Mouse (Mus musculus) ovary, postnatal 36 days (tissue): ENCODE measurements at regions not wholly inside any gene's neighbourhood (a gene's known extent, or its start where the extent isn't known, plus 50 kb on each side); places are given as distances from the start of the nearest gene placed in this dataset.

Experiments
- DNase-seq: peaks from one replicate; pipeline ENCODE4 v3.0.0; 2022; ENCODE audit warnings: low spot score, mixed read lengths

- DNase-seq = no peak
Measured at GRCm38 (mm10) chr15:11712481-11713274, 194.4 kb downstream of the Npr3 start.

GRCm38 (mm10) chr15:11701246-11701645 lies 205.8 kb downstream of the Npr3 start:
- no peak for DNase-seq

- DNase-seq = no peak
Measured at GRCm38 (mm10) chr15:11699929-11700328, 207.2 kb downstream of the Npr3 start.

- no peak for DNase-seq
Measured at GRCm38 (mm10) chr15:11697060-11697459, 210.0 kb downstream of the Npr3 start.

GRCm38 (mm10) chr15:11693772-11694270 lies 213.3 kb downstream of the Npr3 start:
- DNase-seq = no peak

GRCm38 (mm10) chr15:11664839-11665379 lies 242.2 kb downstream of the Npr3 start:
- DNase-seq = no peak

GRCm38 (mm10) chr15:11655168-11655567 lies 251.9 kb downstream of the Npr3 start:
- no peak for DNase-seq

GRCm38 (mm10) chr15:11646241-11646640 lies 246.8 kb upstream of the Tars start:
- DNase-seq = no peak

GRCm38 (mm10) chr15:11644779-11645178 lies 245.3 kb upstream of the Tars start:
- no peak for DNase-seq

- no peak for DNase-seq
Measured at GRCm38 (mm10) chr15:11630654-11631053, 231.2 kb upstream of the Tars start.

- DNase-seq = no peak
Measured at GRCm38 (mm10) chr15:11626433-11626832, 227.0 kb upstream of the Tars start.

GRCm38 (mm10) chr15:11612416-11612815 lies 213.0 kb upstream of the Tars start:
- DNase-seq = no peak

GRCm38 (mm10) chr15:11610043-11610670 lies 210.7 kb upstream of the Tars start:
- no peak for DNase-seq

- DNase-seq = no peak
Measured at GRCm38 (mm10) chr15:11607489-11607888, 208.0 kb upstream of the Tars start.

GRCm38 (mm10) chr15:11605677-11606076 lies 206.2 kb upstream of the Tars start:
- DNase-seq = no peak

GRCm38 (mm10) chr15:11597021-11597420 lies 197.6 kb upstream of the Tars start:
- no peak for DNase-seq

GRCm38 (mm10) chr15:11590542-11591116 lies 191.2 kb upstream of the Tars start:
- no peak for DNase-seq

- no peak for DNase-seq
Measured at GRCm38 (mm10) chr15:11589795-11590194, 190.3 kb upstream of the Tars start.

GRCm38 (mm10) chr15:11586384-11586783 lies 186.9 kb upstream of the Tars start:
- DNase-seq = no peak

GRCm38 (mm10) chr15:11584155-11584554 lies 184.7 kb upstream of the Tars start:
- DNase-seq = no peak

- no peak for DNase-seq
Measured at GRCm38 (mm10) chr15:11578331-11578730, 178.9 kb upstream of the Tars start.

- no peak for DNase-seq
Measured at GRCm38 (mm10) chr15:11574359-11574758, 174.9 kb upstream of the Tars start.

GRCm38 (mm10) chr15:11573496-11573895 lies 174.0 kb upstream of the Tars start:
- DNase-seq = peak; percentile 13
